Mouse (Mus musculus) embryonic facial prominence, embryonic 13.5 days (tissue): Measurements from ENCODE around the gene Lrfn4. TPM values are rescaled to one million over a fixed set of nuclear protein-coding genes. Genes with fewer than 3 reads are reported as not detected.
"Not testable (repeated sequence)": the region's sequence is repeated elsewhere in the genome, so short reads cannot be mapped to it uniquely, and the experiment has no call there.

Source experiments
- ATAC-seq: fragments of 200-750 bp; cut with Nextera tagmentation; 2 replicates; pipeline ENCODE4 v1.8.0; 2017; ENCODE audit warnings: low read depth; ENCODE audit not compliant: insufficient number of reproducible peaks, insufficient read depth, low FRiP score, low TSS enrichment
- H3K27ac ChIP-seq: fragments of 300-500 bp; sonication (generic); 2 replicates; pipeline ENCODE4 v1.5.1; 2015; ENCODE audit warnings: moderate library complexity, mild to moderate bottlenecking, inconsistent platforms
- H3K27me3 ChIP-seq: fragments of 300-500 bp; sonication (generic); 2 replicates; pipeline ENCODE4 v1.6.1; 2015; ENCODE audit warnings: mild to moderate bottlenecking, inconsistent platforms
- H3K36me3 ChIP-seq: fragments of 300-500 bp; sonication (generic); 2 replicates; pipeline ENCODE4 v1.6.1; 2015; ENCODE audit warnings: mild to moderate bottlenecking, inconsistent platforms
- H3K4me1 ChIP-seq: fragments of 300-500 bp; sonication (generic); 2 replicates; pipeline ENCODE4 v1.6.1; 2015; ENCODE audit warnings: inconsistent platforms
- H3K4me2 ChIP-seq: fragments of 300-500 bp; sonication (generic); 2 replicates; pipeline ENCODE4 v1.6.1; 2015; ENCODE audit warnings: moderate library complexity, mild to moderate bottlenecking, inconsistent platforms
- H3K4me3 ChIP-seq: fragments of 300-500 bp; sonication (generic); 2 replicates; pipeline ENCODE4 v1.5.1; 2015; ENCODE audit warnings: mild to moderate bottlenecking, inconsistent platforms
- H3K9ac ChIP-seq: fragments of 300-500 bp; sonication (generic); 2 replicates; pipeline ENCODE4 v1.6.1; 2015; ENCODE audit warnings: mild to moderate bottlenecking, inconsistent platforms
- H3K9me3 ChIP-seq: fragments of 300-500 bp; sonication (generic); 2 replicates; pipeline ENCODE4 v1.6.1; 2016; ENCODE audit warnings: inconsistent platforms
- WGBS: fragments of 180-500 bp; shearing (Covaris S2); methylation state at CpG from one replicate; pipeline ENCODE4 v1.1.7; 2015; ENCODE audit warnings: mixed read lengths; 5-methylcytosine and 5-hydroxymethylcytosine counted together
- polyA plus RNA-seq: library from polyadenylated mRNA; unstranded; fragments of >200 nt; fragmentation: Nextera tagmentation; extraction: Ambion mirVana; gene quantifications from 2 replicates; pipeline ENCODE4 v1.2.1, GENCODE M21; 2015

Lrfn4 gene
- polyA plus RNA-seq, 1 experiment from 2014 or later = 9.9 TPM

- H3K9ac ChIP-seq = no peak overlapping the region
- whole genome bisulfite sequencing = 92% methylated on average over 12 of the region's 12 CpGs
- H3K4me2 ChIP-seq = no peak overlapping the region
- H3K9me3 ChIP-seq = no peaks in the 10 kb centered on the region
- no peak overlapping the region for H3K27ac ChIP-seq
- no peak for ATAC-seq
- no peaks in the 10 kb centered on the region for H3K27me3 ChIP-seq
- no peak overlapping the region for H3K4me3 ChIP-seq
- H3K4me1 ChIP-seq = peaks cover 8% of the 10 kb centered on the region
- H3K36me3 ChIP-seq = peaks cover 20% of the 10 kb centered on the region
These were observed 8.1 kb downstream of the Lrfn4 start for GRCm38 (mm10) chr19:4607406-4607805.

DNA sequence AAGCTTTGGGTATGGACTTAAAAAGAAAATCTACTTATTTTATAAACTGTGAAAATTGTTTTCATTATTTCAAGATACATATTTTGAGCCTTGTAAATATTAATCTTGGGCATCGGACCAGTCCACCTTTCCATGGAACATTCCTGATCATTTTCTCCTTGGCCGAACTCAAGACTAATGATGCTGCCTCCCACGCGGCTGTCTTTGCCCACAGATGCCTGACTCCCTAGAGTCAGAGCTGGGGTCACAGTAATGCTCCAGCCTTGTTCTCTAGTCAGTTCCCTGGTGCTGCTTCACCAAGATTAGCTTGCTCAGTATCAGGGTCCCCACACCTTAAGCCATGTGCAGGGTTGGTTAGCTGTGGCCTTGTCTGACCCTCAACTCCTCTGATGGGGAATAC lies 9.8 kb downstream of the Lrfn4 start:
- peaks cover 2% of the 10 kb centered on the region for H3K36me3 ChIP-seq
- no peak for ATAC-seq
- H3K4me3 ChIP-seq = no peak overlapping the region
- 0 out of 2 replicates have a peak, but pooled peaks cover 4% of the 10 kb centered on the region for H3K4me1 ChIP-seq
- 90% methylated on average over 4 of the region's 4 CpGs for WGBS
- H3K4me2 ChIP-seq = no peak overlapping the region
- no peaks in the 10 kb centered on the region for H3K9me3 ChIP-seq
- H3K27me3 ChIP-seq = no peaks in the 10 kb centered on the region
- H3K27ac ChIP-seq = no peak overlapping the region; the same call in 1 of the 2 replicates
- H3K9ac ChIP-seq = no peak overlapping the region

GRCm38 (mm10) chr19:4603801-4604723 lies 11.4 kb downstream of the Lrfn4 start:
- WGBS = 41% methylated on average over 24 of the region's 24 CpGs
- ATAC-seq = no peak

GRCm38 (mm10) chr19:4602459-4602858 lies 13.0 kb downstream of the Lrfn4 start:
- ATAC-seq = no peak
- 87% methylated on average over 20 of the region's 20 CpGs for WGBS
- no peak overlapping the region for H3K4me3 ChIP-seq
- 0 out of 2 replicates have a peak, but pooled peaks cover 4% of the 10 kb centered on the region for H3K4me1 ChIP-seq
- H3K9ac ChIP-seq = no peak overlapping the region
- H3K36me3 ChIP-seq = no peaks in the 10 kb centered on the region; the same call in none of the 2 replicates
- H3K27me3 ChIP-seq = no peaks in the 10 kb centered on the region
- H3K9me3 ChIP-seq = no peaks in the 10 kb centered on the region
- no peak overlapping the region for H3K4me2 ChIP-seq
- H3K27ac ChIP-seq = no peak overlapping the region

More at GRCm38 (mm10) chr19:4603801-4604723, 11.4 kb downstream of the Lrfn4 start:
- Histone ChIP-seq H3K4me1 (0 out of 2 replicates have a peak, but pooled peaks cover 4% of the 10 kb centered on the region), H3K9ac (no peak overlapping the region), H3K36me3 (peaks cover 2% of the 10 kb centered on the region), H3K9me3 (no peaks in the 10 kb centered on the region), H3K4me3 (no peak overlapping the region), H3K4me2 (no peak overlapping the region), H3K27ac (no peak overlapping the region), H3K27me3 (no peaks in the 10 kb centered on the region)

GRCm38 (mm10) chr19:4596071-4596470 lies 19.4 kb downstream of the Lrfn4 start:
- ATAC-seq = no peak
- Histone ChIP-seq H3K4me3 (no peak overlapping the region), H3K27me3 (no peaks in the 10 kb centered on the region), H3K9ac (no peak overlapping the region), H3K27ac (no peak overlapping the region), H3K9me3 (no peaks in the 10 kb centered on the region), H3K4me1 (peaks cover 10% of the 10 kb centered on the region), H3K4me2 (no peak overlapping the region), H3K36me3 (no peaks in the 10 kb centered on the region)
- 78% methylated on average over 2 of the region's 2 CpGs for WGBS

DNA sequence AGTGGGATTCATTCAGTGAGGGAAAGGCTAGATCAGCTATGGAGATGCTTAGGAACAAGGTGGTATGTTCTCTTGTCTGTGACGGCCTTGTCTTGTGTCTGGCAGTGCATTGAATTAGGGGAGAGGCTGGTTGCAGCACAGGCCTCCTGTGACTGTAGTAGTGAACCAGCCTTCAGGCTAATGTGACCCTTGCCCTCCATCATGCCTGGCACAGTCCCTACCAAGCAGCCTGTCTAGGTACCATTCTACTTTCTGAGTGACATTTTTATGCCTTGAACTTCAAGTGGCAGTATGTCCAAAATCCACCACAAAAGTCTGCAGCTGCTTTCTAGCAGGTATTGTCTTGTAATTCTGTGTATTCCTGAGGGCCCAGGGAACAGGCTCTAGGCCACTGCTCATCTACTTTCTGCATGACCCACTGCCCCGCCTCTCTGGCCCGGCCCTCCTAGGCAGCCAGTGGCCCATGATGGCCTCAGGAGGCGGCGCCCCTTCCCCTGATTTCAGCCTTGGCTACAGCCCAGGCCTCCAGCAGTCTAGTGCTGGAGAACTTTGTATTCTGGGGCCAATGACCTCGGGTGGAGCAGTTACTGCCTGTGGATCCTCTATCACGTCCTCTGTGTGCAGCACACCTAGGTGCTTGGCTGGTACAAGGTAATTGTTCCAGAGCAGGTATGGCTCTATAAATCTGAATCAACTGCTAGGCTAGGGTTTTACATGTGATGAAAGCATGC lies 21.5 kb downstream of the Lrfn4 start:
- no peak overlapping the region for H3K4me2 ChIP-seq
- 58% methylated on average over 7 of the region's 7 CpGs for WGBS
- peaks cover 10% of the 10 kb centered on the region for H3K4me1 ChIP-seq
- H3K27me3 ChIP-seq = no peaks in the 10 kb centered on the region
- no peak overlapping the region for H3K27ac ChIP-seq
- H3K4me3 ChIP-seq = no peak overlapping the region
- H3K36me3 ChIP-seq = no peaks in the 10 kb centered on the region
- H3K9ac ChIP-seq = no peak overlapping the region
- ATAC-seq = no peak
- no peaks in the 10 kb centered on the region for H3K9me3 ChIP-seq

- Histone ChIP-seq H3K36me3 (no peaks in the 10 kb centered on the region), H3K4me1 (peaks cover 10% of the 10 kb centered on the region), H3K4me2 (no peak overlapping the region), H3K9me3 (no peaks in the 10 kb centered on the region), H3K9ac (no peak overlapping the region), H3K27ac (no peak overlapping the region), H3K4me3 (no peak overlapping the region), H3K27me3 (no peaks in the 10 kb centered on the region)
- 80% methylated on average over 3 of the region's 3 CpGs for WGBS
- ATAC-seq = no peak
These were observed 25.4 kb downstream of the Lrfn4 start for GRCm38 (mm10) chr19:4590025-4590424.

DNA sequence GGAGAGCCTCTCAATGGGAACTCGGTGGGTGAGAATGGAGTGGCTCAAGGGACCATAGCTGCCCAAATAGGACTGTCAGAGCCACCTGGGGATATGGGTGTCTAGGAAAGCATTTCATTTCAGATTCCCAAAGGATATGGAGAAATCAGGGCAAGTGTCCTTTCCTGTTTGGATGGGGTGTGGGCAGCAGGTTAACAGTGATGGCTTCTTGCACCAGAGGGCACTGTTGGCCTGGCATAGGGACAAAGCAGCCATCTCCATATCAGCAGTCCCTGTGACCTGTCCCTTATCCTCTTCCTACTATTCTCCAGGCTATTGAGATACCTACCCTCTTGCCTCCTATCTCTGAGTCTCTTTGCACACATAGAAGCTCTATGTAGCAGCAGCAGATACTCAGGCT lies 26.4 kb downstream of the Lrfn4 start:
- H3K4me2 ChIP-seq = no peak overlapping the region
- no peaks in the 10 kb centered on the region for H3K36me3 ChIP-seq
- H3K4me1 ChIP-seq = peaks cover 8% of the 10 kb centered on the region
- ATAC-seq = no peak
- H3K27ac ChIP-seq = no peak overlapping the region
- no peak overlapping the region for H3K4me3 ChIP-seq
- H3K9me3 ChIP-seq = no peaks in the 10 kb centered on the region
- H3K27me3 ChIP-seq = no peaks in the 10 kb centered on the region
- no peak overlapping the region for H3K9ac ChIP-seq
- 78% methylated on average over 1 of the region's 1 CpGs for WGBS

DNA sequence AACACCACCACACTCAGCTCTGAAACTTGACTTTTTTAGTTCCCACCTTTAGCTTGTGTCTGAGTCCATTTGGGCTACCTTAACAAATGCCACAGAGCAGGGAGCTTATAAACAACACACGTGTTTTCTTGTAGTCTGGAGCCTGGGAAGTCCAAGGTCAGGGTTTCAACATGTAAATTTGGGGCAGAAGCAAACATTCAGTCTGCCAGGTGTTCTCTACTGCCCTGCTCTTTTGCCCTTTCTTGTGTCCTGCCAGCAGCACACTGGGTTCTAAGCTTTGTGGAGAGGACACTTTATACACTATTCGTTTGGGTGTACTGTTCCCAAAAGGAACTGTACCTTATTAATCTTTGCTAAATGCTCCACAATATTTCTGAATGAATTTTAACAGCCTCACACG lies 27.0 kb downstream of the Lrfn4 start:
- 73% methylated on average over 3 of the region's 3 CpGs for WGBS
- no peak for ATAC-seq
- Histone ChIP-seq H3K4me2 (no peak overlapping the region), H3K9me3 (no peaks in the 10 kb centered on the region), H3K9ac (no peak overlapping the region), H3K27me3 (no peaks in the 10 kb centered on the region), H3K4me3 (no peak overlapping the region), H3K4me1 (peaks cover 6% of the 10 kb centered on the region), H3K36me3 (no peaks in the 10 kb centered on the region), H3K27ac (no peak overlapping the region)

DNA sequence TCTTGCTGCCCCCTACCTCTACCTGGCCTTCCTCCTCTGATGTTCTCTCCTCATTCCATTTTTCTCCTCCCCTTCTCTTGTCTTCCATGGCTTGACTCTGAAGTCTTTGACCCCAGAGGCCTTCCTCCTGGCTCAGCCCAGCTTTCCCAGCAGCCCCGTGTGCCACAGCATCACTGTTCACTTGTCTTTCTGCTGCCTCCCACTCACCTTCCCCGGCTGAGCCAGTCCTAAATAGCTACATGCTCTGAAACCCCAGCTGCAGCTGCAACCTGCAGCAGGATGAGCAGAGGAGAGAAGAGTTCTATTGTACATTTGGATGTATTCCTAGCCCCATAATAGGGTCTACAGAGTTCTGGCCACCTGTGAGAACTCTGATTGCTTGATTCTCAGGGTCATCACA lies 28.0 kb downstream of the Lrfn4 start:
- Histone ChIP-seq H3K9ac (no peak overlapping the region), H3K4me2 (no peak overlapping the region), H3K9me3 (no peaks in the 10 kb centered on the region), H3K27me3 (no peaks in the 10 kb centered on the region), H3K36me3 (no peaks in the 10 kb centered on the region), H3K4me3 (no peak overlapping the region), H3K4me1 (peaks cover 3% of the 10 kb centered on the region; the same call in 1 of the 2 replicates), H3K27ac (no peak overlapping the region)
- no peak for ATAC-seq
- 58% methylated on average over 2 of the region's 2 CpGs for WGBS

DNA sequence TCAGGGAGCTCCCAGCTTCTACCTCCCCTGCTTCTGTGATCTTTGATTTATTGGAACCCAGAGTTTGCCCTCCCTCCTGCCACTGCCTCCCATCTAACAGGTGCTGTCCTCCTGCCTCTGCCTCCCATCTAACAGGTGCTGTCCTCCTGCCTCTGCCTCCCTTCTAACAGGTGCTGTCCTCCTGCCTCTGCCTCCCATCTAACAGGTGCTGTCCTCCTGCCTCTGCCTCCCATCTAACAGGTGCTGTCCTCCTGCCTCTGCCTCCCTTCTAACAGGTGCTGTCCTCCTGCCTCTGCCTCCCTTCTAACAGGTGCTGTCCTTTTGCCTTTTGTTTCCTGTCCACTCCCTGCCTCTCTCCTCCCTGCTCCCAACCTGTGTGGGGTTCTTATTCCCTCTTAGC lies 28.7 kb downstream of the Lrfn4 start:
- H3K27me3 ChIP-seq, H3K4me1 ChIP-seq, H3K36me3 ChIP-seq, ATAC-seq, H3K4me3 ChIP-seq, H3K4me2 ChIP-seq, H3K9ac ChIP-seq, H3K9me3 ChIP-seq, H3K27ac ChIP-seq: not testable (repeated sequence)

DNA sequence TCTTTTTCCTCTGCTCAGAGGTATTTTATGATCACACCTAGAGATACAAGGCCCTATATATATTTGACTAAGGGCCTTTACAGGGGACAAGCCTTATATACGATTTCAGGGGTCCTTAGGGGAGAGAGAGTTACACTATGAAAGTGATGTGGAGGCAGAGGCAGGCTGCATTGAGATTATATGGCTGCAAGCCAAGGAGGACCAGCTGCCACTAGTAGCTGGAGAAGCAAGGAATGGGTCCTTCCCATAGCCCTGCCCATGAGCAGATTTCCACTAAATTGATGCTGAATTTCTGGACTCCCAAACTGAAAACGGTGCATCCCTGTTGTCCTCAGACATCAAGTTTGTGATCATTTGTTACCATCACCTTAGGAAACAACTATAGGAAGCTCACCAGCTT lies 31.6 kb downstream of the Lrfn4 start:
- H3K9ac ChIP-seq = no peak overlapping the region
- WGBS = 79% methylated on average over 2 of the region's 2 CpGs
- no peaks in the 10 kb centered on the region for H3K36me3 ChIP-seq
- H3K27ac ChIP-seq = no peak overlapping the region
- no peaks in the 10 kb centered on the region for H3K4me1 ChIP-seq
- no peaks in the 10 kb centered on the region for H3K9me3 ChIP-seq
- H3K4me3 ChIP-seq = no peak overlapping the region
- no peak for ATAC-seq
- H3K27me3 ChIP-seq = no peaks in the 10 kb centered on the region
- H3K4me2 ChIP-seq = no peak overlapping the region
